Mouse (Mus musculus) T-helper 1 cell (primary cell): ENCODE results near the gene Osbpl3.

Experiments used
- in situ Hi-C: fragments of 300-600 bp; cut with MboI, MseI; formaldehyde crosslinking; loops from one replicate; pipeline ENCODE4 v1.15.1; 2025; ENCODE audit warnings: high pct_unique_total_duplicates

The Osbpl3 gene

GRCm38 (mm10) chr6:50295136-50295535, 160.9 kb downstream of the Osbpl3 start:
- in situ Hi-C loops: loop anchor here (5.0 kb wide), 1 partner anchor 363 kb away; no protein-coding TSS in a partner anchor

DNA sequence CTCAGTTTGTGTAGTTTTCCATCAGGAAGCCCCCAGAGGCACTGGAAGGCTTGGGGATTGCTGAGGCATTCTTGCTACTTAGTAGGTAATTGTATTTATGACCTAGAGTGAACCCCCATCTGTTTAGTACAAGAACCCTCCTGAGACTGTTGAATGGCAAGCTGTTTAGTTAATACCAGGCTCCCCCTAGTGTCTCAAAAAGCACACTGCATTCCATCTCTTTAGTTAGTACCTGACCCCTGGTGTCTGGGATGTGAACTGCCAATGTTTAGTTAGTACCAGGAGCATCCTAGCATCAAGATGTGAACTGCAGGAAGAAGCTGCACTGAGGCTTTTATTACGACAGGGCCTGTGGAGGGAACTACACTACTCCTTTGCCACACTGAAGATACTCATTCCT, 161.9 kb downstream of the Osbpl3 start:
- in situ Hi-C loops: loop anchor here (5.0 kb wide), 1 partner anchor 777 kb away; no protein-coding TSS in a partner anchor

DNA sequence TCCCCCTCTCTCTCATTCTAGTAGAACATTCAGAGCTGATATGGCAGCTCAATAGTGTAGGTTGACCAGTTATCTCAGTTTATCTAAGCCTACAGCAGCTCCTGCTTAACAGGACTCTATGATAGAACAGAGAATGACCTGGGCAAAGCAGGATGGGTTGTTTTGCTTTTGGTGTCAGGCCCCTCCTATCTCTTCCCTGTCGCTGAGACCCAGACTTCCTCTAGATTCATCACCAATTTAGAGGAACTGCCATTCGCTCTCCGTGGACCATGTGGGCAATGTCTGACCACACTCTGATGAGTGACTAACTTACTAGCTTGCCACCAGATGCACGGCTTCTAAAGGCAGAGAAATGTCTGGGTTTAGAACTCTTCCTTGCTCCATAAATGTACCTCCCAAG, 164.4 kb downstream of the Osbpl3 start:
- in situ Hi-C loops: loop anchor here (5.0 kb wide), 1 partner anchor 774 kb away; no protein-coding TSS in a partner anchor

DNA sequence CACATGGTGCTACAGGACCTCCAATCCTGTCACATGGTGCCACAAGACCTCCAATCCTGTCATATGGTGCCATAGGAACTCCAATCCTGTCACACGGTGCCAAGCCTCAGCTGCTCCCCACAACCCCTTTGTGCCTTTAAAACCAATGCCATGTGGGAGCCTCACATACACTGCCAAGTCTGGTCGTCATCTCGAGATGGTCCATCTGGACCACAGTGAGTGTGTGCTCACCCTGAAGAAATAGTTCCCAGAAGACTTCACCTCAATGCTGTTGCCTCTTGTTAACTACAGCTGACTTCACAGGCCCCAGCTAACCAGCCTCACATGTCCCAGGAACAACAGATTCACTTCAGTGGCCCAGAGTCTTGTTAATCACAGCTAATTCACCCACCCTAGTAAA, 169.1 kb downstream of the Osbpl3 start:
- in situ Hi-C loops: no loop called here

DNA sequence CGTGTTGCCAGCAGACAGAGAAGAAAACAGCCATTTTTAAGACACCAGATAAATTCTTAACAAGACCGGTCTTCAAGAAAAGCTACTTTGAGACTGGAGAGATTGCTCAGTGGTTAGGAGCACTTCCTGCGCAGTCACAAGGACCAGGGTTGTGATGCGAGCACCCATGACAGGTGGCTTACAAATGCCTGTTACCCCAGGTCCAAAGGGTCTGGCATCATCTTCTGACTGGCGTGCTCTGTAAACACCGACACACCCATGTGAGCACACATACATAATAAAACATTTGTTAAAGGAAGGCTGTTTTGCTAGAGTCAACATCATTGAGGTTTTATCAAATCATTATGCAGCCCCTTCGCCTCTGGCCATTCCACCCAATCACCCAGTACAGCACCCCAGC, 176.4 kb downstream of the Osbpl3 start:
- in situ Hi-C loops: no loop called here

DNA sequence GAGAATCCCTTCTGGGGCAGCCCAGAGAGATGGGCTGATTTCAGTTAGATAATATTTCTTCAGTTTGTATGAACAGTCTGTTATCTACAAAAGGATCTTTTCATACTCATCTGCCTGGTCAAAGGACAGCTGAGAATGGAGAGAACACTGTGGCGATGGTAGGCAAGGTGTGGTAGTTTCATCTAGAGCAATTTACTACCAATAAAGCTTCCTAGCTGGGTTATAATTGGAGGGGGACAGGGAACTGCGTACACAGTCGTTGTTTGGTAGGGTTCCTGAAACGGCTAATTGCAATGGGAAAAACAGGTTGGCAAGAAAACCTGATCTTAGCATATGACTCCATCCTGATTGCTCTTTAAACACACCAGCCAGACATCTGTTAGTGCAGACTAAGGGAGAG, 182.1 kb downstream of the Osbpl3 start:
- in situ Hi-C loops: no loop called here

DNA sequence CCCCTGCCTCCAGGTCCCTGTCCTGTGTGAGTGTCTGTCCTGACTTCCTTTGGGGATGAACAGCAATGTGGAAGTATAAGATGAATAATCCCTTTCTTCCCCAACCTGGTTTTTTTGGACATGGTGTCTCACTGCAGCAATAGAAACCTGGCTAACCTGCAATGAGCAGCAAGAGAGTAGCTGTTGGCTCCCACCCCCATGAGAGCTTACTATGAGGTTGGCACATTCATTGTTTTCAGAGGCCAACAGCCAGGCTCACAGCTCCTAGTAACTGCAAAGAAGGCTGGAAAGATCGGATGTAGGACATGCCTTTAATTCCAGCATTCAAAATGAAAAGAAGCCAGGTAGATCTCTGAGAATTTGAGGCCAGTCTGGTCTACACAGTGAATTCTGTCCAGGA, 182.6 kb downstream of the Osbpl3 start:
- in situ Hi-C loops: no loop called here

DNA sequence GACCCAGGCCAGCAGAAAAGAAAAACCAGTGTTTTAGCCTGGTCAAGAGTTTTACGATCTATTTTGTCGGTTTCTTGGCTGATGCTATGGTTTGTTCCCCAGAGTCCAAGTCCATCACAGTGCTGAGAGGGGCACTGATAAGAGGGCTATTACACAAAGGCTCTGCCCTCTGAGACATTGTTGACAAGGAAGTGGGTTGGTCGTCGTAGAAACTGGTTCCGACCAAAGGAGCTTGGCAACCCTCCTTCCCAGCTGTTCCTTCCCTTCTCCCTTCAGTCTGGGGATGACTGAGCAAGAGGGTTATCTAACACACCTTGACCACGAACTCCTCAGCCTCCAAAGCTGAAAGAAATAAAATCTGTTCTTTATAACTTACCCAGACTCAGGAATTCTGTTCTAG, 192.3 kb downstream of the Osbpl3 start, which contains the start of gene Gsdme:
Gene Gsdme, minus strand, starts transcription at position 193 of the 400 bp plus-strand sequence.
- in situ Hi-C loops: no loop called here

- in situ Hi-C loops: no loop called here
Measured at GRCm38 (mm10) chr6:50262310-50262709, 193.7 kb downstream of the Osbpl3 start.

DNA sequence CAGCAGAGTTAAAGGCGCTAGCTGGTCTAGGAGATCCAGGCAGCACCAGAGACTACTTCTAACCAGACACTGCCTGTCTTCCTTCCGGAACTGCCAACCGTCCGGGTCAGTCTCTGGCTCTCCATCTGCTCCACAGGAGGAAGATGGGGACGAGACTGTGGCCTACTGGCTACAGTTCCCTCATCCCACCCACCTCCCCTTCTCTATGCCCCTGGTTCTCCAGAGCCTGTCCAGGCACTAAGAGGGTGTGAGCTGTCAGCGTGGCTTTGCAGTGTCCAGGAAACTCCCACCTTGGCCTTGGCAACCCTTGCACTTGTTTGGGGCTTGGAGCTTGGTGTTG, 194.1 kb downstream of the Osbpl3 start:
- in situ Hi-C loops: no loop called here

DNA sequence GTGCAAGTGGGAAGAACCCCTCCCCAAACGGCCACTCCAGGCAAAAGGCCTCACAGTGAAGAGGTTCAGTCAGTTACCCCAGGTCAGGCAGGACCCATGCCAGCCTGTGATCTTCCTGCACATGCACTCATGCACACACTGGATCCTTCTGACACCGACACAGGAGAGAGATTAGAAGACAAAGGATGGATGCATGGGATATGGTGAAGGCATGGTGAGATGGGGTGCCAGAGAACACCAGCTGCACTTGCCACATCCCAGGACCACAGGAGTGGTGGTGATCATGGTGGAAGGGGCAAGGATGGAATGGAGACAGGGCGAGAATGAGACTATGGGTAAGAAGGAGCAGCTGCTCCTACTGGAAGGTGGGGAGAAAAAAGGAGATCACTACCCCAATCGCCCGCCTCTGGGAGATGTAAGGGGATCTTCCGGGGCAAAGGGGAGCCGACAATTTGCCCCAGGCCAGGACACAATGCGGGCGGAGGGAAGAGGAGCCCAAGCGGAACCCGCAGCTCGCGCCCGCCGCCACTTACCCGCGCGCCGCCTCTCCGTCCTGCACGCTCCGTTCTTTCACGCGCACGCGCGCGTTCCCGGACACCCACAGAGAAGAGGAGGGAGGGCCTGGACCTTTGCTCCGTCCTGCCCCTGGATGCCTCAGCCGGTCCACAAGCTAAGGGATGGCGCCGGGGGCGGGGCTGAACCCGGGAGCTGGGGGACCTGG, 194.6 kb downstream of the Osbpl3 start:
- in situ Hi-C loops: no loop called here

DNA sequence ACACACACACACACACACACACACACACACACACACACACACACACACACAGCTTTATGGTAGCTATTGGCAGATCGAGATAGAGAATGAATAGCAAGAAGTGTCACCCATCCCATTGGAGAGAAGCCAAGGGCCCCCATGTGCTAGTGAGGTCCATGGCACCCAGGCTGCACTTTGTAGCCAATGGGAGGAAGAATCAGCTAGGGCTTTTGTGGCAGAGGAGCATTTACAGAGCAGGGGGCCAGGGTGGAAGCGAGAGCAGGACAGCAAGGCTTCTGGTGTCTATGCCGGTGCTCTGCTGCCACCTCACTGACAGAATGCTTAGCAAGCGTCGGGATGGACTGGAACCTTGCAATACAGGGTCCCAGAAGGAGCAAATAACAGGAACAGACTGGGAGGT, 200.6 kb downstream of the Osbpl3 start:
- in situ Hi-C loops: no loop called here

GRCm38 (mm10) chr6:50254723-50255184, 201.2 kb downstream of the Osbpl3 start:
- in situ Hi-C loops: no loop called here

DNA sequence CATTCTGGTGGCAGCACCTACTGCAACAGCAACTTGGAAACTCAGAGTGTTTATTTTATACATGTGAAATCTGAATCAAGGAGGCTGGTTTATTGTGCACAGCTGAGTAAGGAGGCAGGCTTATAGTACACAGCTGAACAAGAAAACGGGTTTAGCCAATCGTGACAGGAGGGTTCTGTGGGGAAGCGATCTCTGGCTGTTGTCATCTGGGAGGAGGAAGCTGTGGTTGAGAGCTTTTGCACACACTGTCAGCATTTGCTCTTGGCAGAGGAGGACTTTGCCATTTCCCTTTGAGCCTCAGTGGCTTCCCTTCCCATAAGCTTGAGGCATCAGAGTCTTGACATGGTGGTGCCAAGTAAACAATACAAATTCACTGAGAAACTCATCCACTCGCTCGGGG, 203.3 kb downstream of the Osbpl3 start:
- in situ Hi-C loops: no loop called here

DNA sequence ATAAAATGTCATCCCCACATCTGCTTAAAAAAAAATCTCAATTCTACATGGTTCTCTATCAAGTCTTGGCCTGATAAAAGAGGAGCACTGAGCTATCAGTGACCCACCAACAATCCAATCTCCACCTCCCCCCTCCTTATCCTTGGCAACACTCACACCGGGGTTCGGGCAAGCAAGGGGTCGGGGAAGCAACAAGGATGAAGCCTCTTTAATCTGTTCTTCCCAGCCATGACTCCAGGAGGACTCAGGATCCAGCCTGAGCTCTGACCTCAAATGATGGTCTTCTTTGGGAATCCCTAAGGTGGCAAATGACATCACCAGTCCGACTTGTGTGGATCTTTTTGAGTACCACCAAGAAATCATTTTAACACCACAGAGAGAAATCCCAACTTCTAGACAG, 208.2 kb downstream of the Osbpl3 start:
- in situ Hi-C loops: no loop called here

DNA sequence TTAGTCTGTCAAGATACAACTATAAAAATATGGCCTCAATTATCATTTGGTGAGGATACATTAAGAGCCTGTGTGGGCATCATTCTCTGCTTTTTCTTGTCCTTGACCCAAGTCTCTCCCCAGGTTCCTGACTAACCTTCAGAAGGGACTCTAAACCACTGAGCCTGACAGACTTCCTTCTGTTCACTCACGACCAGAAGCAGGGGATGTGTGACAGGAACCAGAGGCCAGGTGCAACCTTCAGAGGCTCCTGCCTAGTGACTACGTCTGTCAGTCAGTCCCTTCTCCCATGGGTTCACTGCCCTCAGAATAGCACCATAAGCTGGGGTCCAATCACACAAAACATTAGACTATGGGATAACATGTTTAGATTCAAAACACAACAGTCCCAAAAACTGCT, 208.6 kb downstream of the Osbpl3 start:
- in situ Hi-C loops: no loop called here

DNA sequence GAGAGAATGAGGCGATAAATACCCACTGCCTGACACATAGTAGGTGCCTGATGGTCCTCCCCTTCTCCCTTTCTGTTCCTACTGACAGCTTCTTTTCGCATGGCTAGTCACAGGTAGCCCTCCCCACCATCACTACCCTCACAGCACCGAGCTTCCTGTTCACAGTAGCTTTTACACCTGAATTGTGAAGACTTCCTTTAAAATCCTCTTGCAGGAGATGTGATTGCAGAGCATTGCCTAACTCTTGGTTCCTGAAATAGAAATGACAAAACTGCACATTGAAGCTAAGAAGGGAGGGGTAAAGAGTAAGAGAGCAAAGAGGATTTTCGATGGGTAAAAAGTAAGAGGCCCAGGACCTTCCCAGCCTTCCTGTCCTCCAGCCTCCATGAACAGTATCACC, 211.0 kb downstream of the Osbpl3 start:
- in situ Hi-C loops: no loop called here

- in situ Hi-C loops: no loop called here
Measured at GRCm38 (mm10) chr6:50244126-50244525, 211.9 kb downstream of the Osbpl3 start.
